Mouse (Mus musculus) cerebellum, postnatal 36 days (tissue): Measurements from ENCODE around the gene Uba5.

ENCODE experiments used
- DNase-seq, 2 experiments: peaks; one replicate each; pipeline ENCODE4 v3.0.0; 2021 to 2022; ENCODE audit warnings: mixed read lengths in 2 of 2

The Uba5 gene

GRCm38 (mm10) chr9:104062430-104063243 is at the start of gene Uba5:
Uba5 (minus strand) TSS chr9:104063134.
- peak in 1 of 2 experiments; percentile 77 for DNase-seq

GRCm38 (mm10) chr9:104109151-104109550 is 46.2 kb upstream of the Uba5 start:
- DNase-seq: no peak

- DNase-seq: no peak
Observed at GRCm38 (mm10) chr9:104108571-104109143, 45.7 kb upstream of the Uba5 start.

GRCm38 (mm10) chr9:104107482-104107881 is 44.5 kb upstream of the Uba5 start:
- DNase-seq: no peak

GRCm38 (mm10) chr9:104106930-104107329 is 44.0 kb upstream of the Uba5 start:
- no peak for DNase-seq

GRCm38 (mm10) chr9:104104986-104105385 is 42.1 kb upstream of the Uba5 start:
- no peak for DNase-seq

- DNase-seq: no peak
Observed at GRCm38 (mm10) chr9:104102901-104103300, 40.0 kb upstream of the Uba5 start.

- no peak for DNase-seq
Observed at GRCm38 (mm10) chr9:104102301-104102700, 39.4 kb upstream of the Uba5 start.

GRCm38 (mm10) chr9:104101458-104101857 is 38.5 kb upstream of the Uba5 start:
- DNase-seq: no peak

- no peak for DNase-seq
Observed at GRCm38 (mm10) chr9:104100822-104101221, 37.9 kb upstream of the Uba5 start.

- DNase-seq: no peak
Observed at GRCm38 (mm10) chr9:104099060-104099459, 36.1 kb upstream of the Uba5 start.

- DNase-seq: no peak
Observed at GRCm38 (mm10) chr9:104098256-104098655, 35.3 kb upstream of the Uba5 start.

GRCm38 (mm10) chr9:104092945-104093344 is 30.0 kb upstream of the Uba5 start:
- no peak for DNase-seq

- DNase-seq: no peak
Observed at GRCm38 (mm10) chr9:104088555-104088954, 25.6 kb upstream of the Uba5 start.

GRCm38 (mm10) chr9:104085730-104086429 is 22.9 kb upstream of the Uba5 start:
- no peak for DNase-seq

- DNase-seq: no peak
Observed at GRCm38 (mm10) chr9:104080038-104080437, 17.1 kb upstream of the Uba5 start.

- DNase-seq: peak; percentile 21 to 23
Observed at GRCm38 (mm10) chr9:104079379-104079778, 16.4 kb upstream of the Uba5 start.

GRCm38 (mm10) chr9:104078780-104079179 is 15.8 kb upstream of the Uba5 start:
- DNase-seq: no peak

- no peak for DNase-seq
Observed at GRCm38 (mm10) chr9:104075808-104076207, 12.9 kb upstream of the Uba5 start.

GRCm38 (mm10) chr9:104070863-104071604 is 8.1 kb upstream of the Uba5 start:
- DNase-seq: no peak

- no peak for DNase-seq
Observed at GRCm38 (mm10) chr9:104070241-104070640, 7.3 kb upstream of the Uba5 start.

GRCm38 (mm10) chr9:104064571-104064970 is 1.6 kb upstream of the Uba5 start:
- no peak for DNase-seq
